Mouse (Mus musculus) CH12.LX (cell line): ENCODE results near the gene Mef2d.

Experiments
- BHLHE40 ChIP-seq: IDR thresholded peaks from 2 replicates; pipeline ENCODE4 v1.6.1; 2011; ENCODE audit warnings: mild to moderate bottlenecking, low read depth, low read length, improper control_type of control experiment
- CTCF ChIP-seq, 2 experiments: IDR thresholded peaks in 1 of 2; conservative IDR thresholded peaks in 1 of 2; 2 replicates each; pipeline ENCODE4 v1.5.1; 2011 to 2012; ENCODE audit warnings: low read depth in 2 of 2, low read length in 2 of 2, improper control_type of control experiment in 1 of 2, inconsistent platforms in 1 of 2, mild to moderate bottlenecking in 1 of 2, moderate library complexity in 1 of 2
- EP300 ChIP-seq: IDR thresholded peaks from 2 replicates; pipeline ENCODE4 v1.6.1; 2011; ENCODE audit warnings: low read length, improper control_type of control experiment
- GABPA ChIP-seq: IDR thresholded peaks from 2 replicates; pipeline ENCODE4 v1.6.1; 2012; ENCODE audit warnings: low read depth, low read length, improper control_type of control experiment, inconsistent platforms; ENCODE audit not compliant: insufficient replicate concordance
- HCFC1 ChIP-seq: IDR thresholded peaks from 2 replicates; pipeline ENCODE4 v1.6.1; 2012; ENCODE audit warnings: low read depth, mild to moderate bottlenecking, inconsistent platforms, low read length, improper control_type of control experiment
- MAFK ChIP-seq: IDR thresholded peaks from 2 replicates; pipeline ENCODE4 v1.6.1; 2011; ENCODE audit warnings: low read length, improper control_type of control experiment; ENCODE audit not compliant: insufficient replicate concordance
- POLR2A ChIP-seq: IDR thresholded peaks from 2 replicates; pipeline ENCODE4 v1.6.1; 2011; ENCODE audit warnings: low read depth, mild to moderate bottlenecking, improper control_type of control experiment, low read length
- RCOR1 ChIP-seq: conservative IDR thresholded peaks from 2 replicates; pipeline ENCODE4 v1.6.1; 2012; ENCODE audit warnings: low read depth, mild to moderate bottlenecking, inconsistent platforms, low read length, improper control_type of control experiment
- SIN3A ChIP-seq: IDR thresholded peaks from 2 replicates; pipeline ENCODE4 v1.6.1; 2012; ENCODE audit warnings: low read length, improper control_type of control experiment, inconsistent platforms
- UBTF ChIP-seq: IDR thresholded peaks from 2 replicates; pipeline ENCODE4 v1.6.1; 2012; ENCODE audit warnings: low read depth, mild to moderate bottlenecking, inconsistent platforms, low read length, improper control_type of control experiment, moderate library complexity
- USF1 ChIP-seq: IDR thresholded peaks from 2 replicates; pipeline ENCODE4 v1.6.1; 2014; ENCODE audit warnings: low read depth, mild to moderate bottlenecking, inconsistent platforms, low read length, improper control_type of control experiment
- ZC3H11A ChIP-seq: IDR thresholded peaks from 2 replicates; pipeline ENCODE4 v1.6.1; 2012; ENCODE audit warnings: low read depth, mild to moderate bottlenecking, inconsistent platforms, low read length, improper control_type of control experiment

- TF ChIP-seq HCFC1 (no peak), POLR2A (no peak), CTCF (conservative IDR thresholded peaks at IDR 0.05 in 1 of 2, IDR thresholded peaks at IDR 0.05 in 1 of 2; ENCODE audit: low read depth in 2 of 2, low read length in 2 of 2) (no peak), BHLHE40 (no peak), ZC3H11A (no peak), MAFK (no peak), RCOR1 (no peak), USF1 (no peak), SIN3A (no peak), GABPA (no peak), UBTF (no peak), EP300 (no peak)
Observed at GRCm38 (mm10) chr3:88172440-88172839, 30.3 kb downstream of the Mef2d start.
